Mouse (Mus musculus): ENCODE data around the gene Ccdc39. TPM values are rescaled to one million over a fixed set of nuclear protein-coding genes. Genes with fewer than 3 reads are reported as not detected.
A peak's percentile ranks its signal among the peaks of the same experiment; 100 is the strongest.

Gene Ccdc39
- polyA plus RNA-seq, 1 experiment from 2014 or later: 5.9 TPM

DNA sequence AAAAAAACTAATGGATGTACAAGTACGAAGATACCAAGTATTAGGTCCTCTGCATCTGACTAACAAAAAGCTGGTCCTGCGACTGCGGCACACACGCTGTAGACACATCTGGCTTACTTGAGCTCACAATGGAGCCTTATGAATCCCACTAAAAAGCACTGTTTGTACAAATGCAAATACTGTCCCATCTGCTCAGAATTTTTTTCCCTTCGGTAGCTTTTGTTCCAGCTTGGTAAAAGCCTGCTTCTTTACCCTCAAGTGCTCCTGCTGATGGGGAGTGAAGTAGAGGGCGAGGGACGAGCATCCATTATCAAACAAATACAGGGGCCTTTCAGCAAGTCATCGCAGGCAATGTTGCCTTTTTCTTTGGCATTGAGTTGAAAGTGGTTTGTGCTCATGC is 29.3 kb upstream of the Ccdc39 start:
- no peak for ATAC-seq (ENCODE audit: insufficient number of reproducible peaks, insufficient read depth, low FRiP score, low read depth)
- H3K27ac ChIP-seq (ENCODE audit: low read length): no peak overlapping the region
- WGBS: 77% methylated on average over 8 of the region's 8 CpGs

GRCm38 (mm10) chr3:33864000-33864540 is 20.0 kb upstream of the Ccdc39 start:
- no peaks in the 10 kb centered on the region for H3K27me3 ChIP-seq (ENCODE audit: control insufficient read depth, insufficient read depth, low read length)
- H3K9me3 ChIP-seq (ENCODE audit: control insufficient read depth, low read depth, low read length): no peaks in the 10 kb centered on the region
- ATAC-seq (ENCODE audit: insufficient number of reproducible peaks, insufficient read depth, low FRiP score, low read depth): no peak
- no peak overlapping the region for H3K4me3 ChIP-seq (ENCODE audit: low read depth, low read length)
- H3K9ac ChIP-seq (replicated peaks; ENCODE audit: low read depth, low read length): no peak overlapping the region
- H3K36me3 ChIP-seq (ENCODE audit: control insufficient read depth, insufficient read depth, low read length): no peaks in the 10 kb centered on the region
- no peak overlapping the region for H3K27ac ChIP-seq (ENCODE audit: low read length)
- H3K4me2 ChIP-seq (replicated peaks; ENCODE audit: low read depth, low read length): no peak overlapping the region
- H3K4me1 ChIP-seq (ENCODE audit: control insufficient read depth, insufficient read depth, low read length): no peaks in the 10 kb centered on the region

More for the DNA sequence above, 29.3 kb upstream of the Ccdc39 start:
- H3K4me1 ChIP-seq (ENCODE audit: control insufficient read depth, insufficient read depth, low read length): no peaks in the 10 kb centered on the region
- no peaks in the 10 kb centered on the region for H3K27me3 ChIP-seq (ENCODE audit: control insufficient read depth, insufficient read depth, low read length)
- H3K36me3 ChIP-seq (ENCODE audit: control insufficient read depth, insufficient read depth, low read length): no peaks in the 10 kb centered on the region
- H3K4me2 ChIP-seq (replicated peaks; ENCODE audit: low read depth, low read length): no peak overlapping the region
- H3K9me3 ChIP-seq (ENCODE audit: control insufficient read depth, low read depth, low read length): no peaks in the 10 kb centered on the region
- no peak overlapping the region for H3K4me3 ChIP-seq (ENCODE audit: low read depth, low read length)
- no peak overlapping the region for H3K9ac ChIP-seq (replicated peaks; ENCODE audit: low read depth, low read length)

- H3K9ac ChIP-seq (replicated peaks; ENCODE audit: low read depth, low read length): no peak overlapping the region
- no peak overlapping the region for H3K4me3 ChIP-seq (ENCODE audit: low read depth, low read length)
- no peaks in the 10 kb centered on the region for H3K36me3 ChIP-seq (ENCODE audit: control insufficient read depth, insufficient read depth, low read length)
- no peaks in the 10 kb centered on the region for H3K27me3 ChIP-seq (ENCODE audit: control insufficient read depth, insufficient read depth, low read length)
- no peak overlapping the region for H3K27ac ChIP-seq (ENCODE audit: low read length)
- H3K4me1 ChIP-seq (ENCODE audit: control insufficient read depth, insufficient read depth, low read length): no peaks in the 10 kb centered on the region
- WGBS: 78% methylated on average over 3 of the region's 3 CpGs
- no peak overlapping the region for H3K4me2 ChIP-seq (replicated peaks; ENCODE audit: low read depth, low read length)
- no peak for ATAC-seq (ENCODE audit: insufficient number of reproducible peaks, insufficient read depth, low FRiP score, low read depth)
- H3K9me3 ChIP-seq (ENCODE audit: control insufficient read depth, low read depth, low read length): no peaks in the 10 kb centered on the region
Observed at GRCm38 (mm10) chr3:33858939-33859338, 14.8 kb upstream of the Ccdc39 start.

- no peaks in the 10 kb centered on the region for H3K36me3 ChIP-seq (ENCODE audit: control insufficient read depth, insufficient read depth, low read length)
- no peaks in the 10 kb centered on the region for H3K4me1 ChIP-seq (ENCODE audit: control insufficient read depth, insufficient read depth, low read length)
- 71% methylated on average over 1 of the region's 1 CpGs for WGBS
- no peak for ATAC-seq (ENCODE audit: insufficient number of reproducible peaks, insufficient read depth, low FRiP score, low read depth)
- no peak overlapping the region for H3K27ac ChIP-seq (ENCODE audit: low read length)
- no peaks in the 10 kb centered on the region for H3K27me3 ChIP-seq (ENCODE audit: control insufficient read depth, insufficient read depth, low read length)
- no peak overlapping the region for H3K9ac ChIP-seq (replicated peaks; ENCODE audit: low read depth, low read length)
- no peak overlapping the region for H3K4me2 ChIP-seq (replicated peaks; ENCODE audit: low read depth, low read length)
- no peaks in the 10 kb centered on the region for H3K9me3 ChIP-seq (ENCODE audit: control insufficient read depth, low read depth, low read length)
- H3K4me3 ChIP-seq (ENCODE audit: low read depth, low read length): no peak overlapping the region
Observed at GRCm38 (mm10) chr3:33853062-33853461, 9.0 kb upstream of the Ccdc39 start.

GRCm38 (mm10) chr3:33850856-33851255 is 6.7 kb upstream of the Ccdc39 start:
- no peak overlapping the region for H3K27ac ChIP-seq (ENCODE audit: low read length)
- no peaks in the 10 kb centered on the region for H3K36me3 ChIP-seq (ENCODE audit: control insufficient read depth, insufficient read depth, low read length)
- H3K9me3 ChIP-seq (ENCODE audit: control insufficient read depth, low read depth, low read length): no peaks in the 10 kb centered on the region
- no peak overlapping the region for H3K4me3 ChIP-seq (ENCODE audit: low read depth, low read length)
- H3K9ac ChIP-seq (replicated peaks; ENCODE audit: low read depth, low read length): no peak overlapping the region
- no peak for ATAC-seq (ENCODE audit: insufficient number of reproducible peaks, insufficient read depth, low FRiP score, low read depth)
- 88% methylated on average over 4 of the region's 4 CpGs for WGBS
- no peak overlapping the region for H3K4me2 ChIP-seq (replicated peaks; ENCODE audit: low read depth, low read length)
- no peaks in the 10 kb centered on the region for H3K4me1 ChIP-seq (ENCODE audit: control insufficient read depth, insufficient read depth, low read length)
- no peaks in the 10 kb centered on the region for H3K27me3 ChIP-seq (ENCODE audit: control insufficient read depth, insufficient read depth, low read length)

- no peaks in the 10 kb centered on the region for H3K27me3 ChIP-seq (ENCODE audit: control insufficient read depth, insufficient read depth, low read length)
- 69% methylated on average over 6 of the region's 6 CpGs for WGBS
Observed at GRCm38 (mm10) chr3:33846639-33847038, 2.5 kb upstream of the Ccdc39 start.

DNA sequence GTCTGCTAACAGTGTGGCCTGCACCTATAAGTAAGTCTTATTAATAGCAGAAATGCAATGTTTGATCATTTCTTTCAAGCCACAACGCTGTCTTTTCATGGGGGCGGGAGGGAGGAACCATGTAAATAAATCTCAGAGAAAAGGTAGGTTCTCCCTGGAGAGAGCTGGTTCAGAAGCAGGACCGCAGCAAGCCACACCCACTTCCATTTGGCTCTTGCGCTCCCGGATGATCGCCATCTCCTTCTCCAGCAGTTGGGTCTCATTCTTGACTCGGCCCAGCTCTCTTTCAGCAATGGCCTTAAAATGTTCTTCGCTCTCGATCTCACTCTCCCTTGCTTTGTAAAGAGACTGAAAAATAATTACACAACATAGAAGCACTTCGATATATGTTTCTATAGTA is 5.2 kb downstream of the Ccdc39 start:
- no peaks in the 10 kb centered on the region for H3K9me3 ChIP-seq (ENCODE audit: control insufficient read depth, low read depth, low read length)
- H3K27me3 ChIP-seq (ENCODE audit: control insufficient read depth, insufficient read depth, low read length): no peaks in the 10 kb centered on the region
- no peaks in the 10 kb centered on the region for H3K36me3 ChIP-seq (ENCODE audit: control insufficient read depth, insufficient read depth, low read length)
- no peak for ATAC-seq (ENCODE audit: insufficient number of reproducible peaks, insufficient read depth, low FRiP score, low read depth)
- WGBS: 44% methylated on average over 10 of the region's 10 CpGs
- no peak overlapping the region for H3K27ac ChIP-seq (ENCODE audit: low read length)
- H3K4me1 ChIP-seq (ENCODE audit: control insufficient read depth, insufficient read depth, low read length): peaks cover 5% of the 10 kb centered on the region; the same call in 1 of the 2 replicates
- peak overlapping the region; percentile 27 for H3K4me2 ChIP-seq (replicated peaks; ENCODE audit: low read depth, low read length)
- peak overlapping the region; percentile 1; the same call in 1 of the 2 replicates for H3K4me3 ChIP-seq (ENCODE audit: low read depth, low read length)
- no peak overlapping the region for H3K9ac ChIP-seq (replicated peaks; ENCODE audit: low read depth, low read length)

More at GRCm38 (mm10) chr3:33846639-33847038, 2.5 kb upstream of the Ccdc39 start:
- H3K4me1 ChIP-seq (ENCODE audit: control insufficient read depth, insufficient read depth, low read length): peaks cover 5% of the 10 kb centered on the region; the same call in 1 of the 2 replicates
- no peak overlapping the region for H3K27ac ChIP-seq (ENCODE audit: low read length)
- no peak for ATAC-seq (ENCODE audit: insufficient number of reproducible peaks, insufficient read depth, low FRiP score, low read depth)
- H3K4me2 ChIP-seq (replicated peaks; ENCODE audit: low read depth, low read length): no peak overlapping the region
- H3K9ac ChIP-seq (replicated peaks; ENCODE audit: low read depth, low read length): no peak overlapping the region
- H3K36me3 ChIP-seq (ENCODE audit: control insufficient read depth, insufficient read depth, low read length): no peaks in the 10 kb centered on the region
- no peaks in the 10 kb centered on the region for H3K9me3 ChIP-seq (ENCODE audit: control insufficient read depth, low read depth, low read length)
- H3K4me3 ChIP-seq (ENCODE audit: low read depth, low read length): no peak overlapping the region

GRCm38 (mm10) chr3:33836576-33836975 is 7.5 kb downstream of the Ccdc39 start:
- H3K9me3 ChIP-seq (ENCODE audit: control insufficient read depth, low read depth, low read length): no peaks in the 10 kb centered on the region
- H3K9ac ChIP-seq (replicated peaks; ENCODE audit: low read depth, low read length): no peak overlapping the region
- 81% methylated on average over 13 of the region's 13 CpGs for WGBS
- ATAC-seq (ENCODE audit: insufficient number of reproducible peaks, insufficient read depth, low FRiP score, low read depth): no peak
- H3K36me3 ChIP-seq (ENCODE audit: control insufficient read depth, insufficient read depth, low read length): no peaks in the 10 kb centered on the region
- H3K4me2 ChIP-seq (replicated peaks; ENCODE audit: low read depth, low read length): no peak overlapping the region
- H3K4me3 ChIP-seq (ENCODE audit: low read depth, low read length): no peak overlapping the region
- H3K27me3 ChIP-seq (ENCODE audit: control insufficient read depth, insufficient read depth, low read length): no peaks in the 10 kb centered on the region
- no peaks in the 10 kb centered on the region for H3K4me1 ChIP-seq (ENCODE audit: control insufficient read depth, insufficient read depth, low read length)
- no peak overlapping the region for H3K27ac ChIP-seq (ENCODE audit: low read length)

GRCm38 (mm10) chr3:33832351-33832750 is 11.8 kb downstream of the Ccdc39 start:
- Histone ChIP-seq H3K27me3 (ENCODE audit: control insufficient read depth, insufficient read depth, low read length) (no peaks in the 10 kb centered on the region), H3K27ac (ENCODE audit: low read length) (no peak overlapping the region), H3K4me3 (ENCODE audit: low read depth, low read length) (no peak overlapping the region), H3K4me1 (ENCODE audit: control insufficient read depth, insufficient read depth, low read length) (no peaks in the 10 kb centered on the region), H3K9ac (replicated peaks; ENCODE audit: low read depth, low read length) (no peak overlapping the region), H3K4me2 (replicated peaks; ENCODE audit: low read depth, low read length) (no peak overlapping the region), H3K36me3 (ENCODE audit: control insufficient read depth, insufficient read depth, low read length) (no peaks in the 10 kb centered on the region), H3K9me3 (ENCODE audit: control insufficient read depth, low read depth, low read length) (no peaks in the 10 kb centered on the region)
- 82% methylated on average over 10 of the region's 10 CpGs for WGBS
- ATAC-seq (ENCODE audit: insufficient number of reproducible peaks, insufficient read depth, low FRiP score, low read depth): no peak

Measured in stomach, embryonic 14.5 days (tissue).